Mouse (Mus musculus) brain, embryonic 14.5 days (tissue): ENCODE data around the gene Fer1l4. TPM values are rescaled to one million over a fixed set of nuclear protein-coding genes. Genes with fewer than 3 reads are reported as not detected.

ENCODE experiments used
- DNase-seq: peaks from one replicate; pipeline ENCODE4 v3.0.0-alpha.2; 2011; ENCODE audit warnings: low read depth
- CTCF ChIP-seq: fragments of 200-500 bp; IDR thresholded peaks from 2 replicates; pipeline ENCODE4 v1.5.1; 2012; ENCODE audit warnings: inconsistent platforms, mild to moderate bottlenecking, moderate library complexity, borderline replicate concordance; ENCODE audit not compliant: insufficient read depth, insufficient read length; ENCODE audit errors: extremely low read depth
- POLR2A ChIP-seq: fragments of 200-500 bp; IDR thresholded peaks from 2 replicates; pipeline ENCODE4 v1.6.1; 2012; ENCODE audit warnings: mild to moderate bottlenecking, inconsistent platforms, borderline replicate concordance; ENCODE audit not compliant: poor library complexity, insufficient read depth, insufficient read length, severe bottlenecking; ENCODE audit errors: extremely low read depth
- polyA plus RNA-seq: library from polyadenylated mRNA; depleted of rRNA; stranded (reverse); fragments of >200 nt; gene quantifications from 2 replicates; pipeline ENCODE4 v1.2.3, GENCODE M21; 2012; rRNA removed

Fer1l4 gene
- polyA plus RNA-seq, 1 experiment = 0.07 TPM

- TF ChIP-seq CTCF (no peak), POLR2A (no peak)
- DNase-seq = no peak
Measured at GRCm38 (mm10) chr2:155991151-155991550, 61.6 kb downstream of the Fer1l4 start.

GRCm38 (mm10) chr2:155989085-155989484 lies 63.7 kb downstream of the Fer1l4 start:
- no peak for DNase-seq

GRCm38 (mm10) chr2:155987131-155987530 lies 65.6 kb downstream of the Fer1l4 start:
- TF ChIP-seq CTCF (no peak), POLR2A (no peak)
- DNase-seq = no peak

More at GRCm38 (mm10) chr2:155989085-155989484, 63.7 kb downstream of the Fer1l4 start:
- TF ChIP-seq POLR2A = no peak
- TF ChIP-seq CTCF = no peak

DNA sequence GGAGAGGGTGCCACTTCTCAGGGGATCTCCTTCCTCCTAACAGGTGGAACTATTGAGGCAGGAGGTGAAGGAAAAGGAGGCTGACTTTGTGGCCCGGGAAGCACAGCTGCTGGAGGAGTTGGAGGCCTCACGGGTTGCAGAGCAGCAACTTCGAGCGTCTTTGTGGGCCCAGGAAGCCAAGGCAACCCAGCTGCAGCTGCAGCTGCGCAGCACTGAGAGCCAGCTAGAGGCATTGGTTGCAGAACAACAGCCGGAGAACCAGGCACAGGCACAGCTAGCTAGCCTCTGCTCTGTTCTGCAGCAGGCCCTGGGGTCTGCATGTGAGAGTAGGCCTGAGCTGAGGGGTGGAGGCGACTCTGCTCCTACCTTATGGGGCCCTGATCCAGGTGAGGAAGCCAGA lies 67.0 kb downstream of the Fer1l4 start:
- no peak for TF ChIP-seq POLR2A
- no peak for TF ChIP-seq CTCF
- no peak for DNase-seq

GRCm38 (mm10) chr2:155979328-155979991 lies 73.3 kb downstream of the Fer1l4 start:
- no peak for DNase-seq
- TF ChIP-seq CTCF = no peak
- no peak for TF ChIP-seq POLR2A

- no peak for TF ChIP-seq CTCF
- TF ChIP-seq POLR2A = no peak
- DNase-seq = no peak
Measured at GRCm38 (mm10) chr2:155974087-155974731, 78.5 kb downstream of the Fer1l4 start.

DNA sequence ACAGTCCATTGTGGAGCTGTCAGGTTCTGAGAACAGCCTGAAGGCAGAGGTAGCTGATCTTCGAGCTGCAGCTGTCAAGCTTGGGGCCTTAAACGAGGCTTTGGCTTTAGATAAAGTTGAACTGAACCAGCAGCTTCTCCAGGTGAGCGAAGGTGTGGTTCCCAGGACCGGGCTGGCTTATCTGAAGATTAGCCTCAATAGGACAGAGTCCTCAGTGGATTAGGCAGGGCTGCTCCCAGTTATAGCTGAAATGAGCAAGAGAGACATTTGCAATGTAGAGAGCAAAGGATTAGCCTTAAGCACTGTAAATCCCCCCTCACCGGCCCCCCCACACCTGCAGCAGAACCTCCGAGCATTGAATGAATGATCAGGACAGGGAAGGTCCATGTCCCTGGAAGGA lies 79.4 kb downstream of the Fer1l4 start:
- no peak for TF ChIP-seq CTCF
- TF ChIP-seq POLR2A = no peak
- no peak for DNase-seq

Other genes starting within 250 kb of the Fer1l4 start
- gene BC029722, start 233.5 kb downstream of the Fer1l4 start, polyA plus RNA-seq = 21.5 and 26.5 TPM in 2 replicates
- 88.8 and 100.0 TPM in 2 replicates for gene Eif6, start 226.0 kb downstream of the Fer1l4 start, polyA plus RNA-seq
- gene Fam83c, start 218.1 kb downstream of the Fer1l4 start, polyA plus RNA-seq = 0.04 TPM in 2 replicates
- 40.4 and 44.9 TPM in 2 replicates for gene Uqcc1, start 122.6 kb downstream of the Fer1l4 start, polyA plus RNA-seq
- not detected in 2 replicates for gene Gm15557, start 112.2 kb downstream of the Fer1l4 start, polyA plus RNA-seq
- 1.4 and 1.7 TPM in 2 replicates for gene Gdf5, start 107.6 kb downstream of the Fer1l4 start, polyA plus RNA-seq
- gene Cep250, start 96.5 kb downstream of the Fer1l4 start, polyA plus RNA-seq = 16.0 and 23.7 TPM in 2 replicates
- 3.0 and 5.9 TPM in 2 replicates for gene 6430550D23Rik, start 45.0 kb downstream of the Fer1l4 start, polyA plus RNA-seq
- gene Ergic3, start 44.9 kb downstream of the Fer1l4 start, polyA plus RNA-seq = 418 and 463 TPM in 2 replicates
- gene Spag4, start 12.2 kb upstream of the Fer1l4 start, polyA plus RNA-seq = 8.8 and 12.1 TPM in 2 replicates
- 78.8 and 96.1 TPM in 2 replicates for gene Cpne1, start 59.0 kb upstream of the Fer1l4 start, polyA plus RNA-seq
- 25.9 and 36.7 TPM in 2 replicates for gene Rbm12, start 59.0 kb upstream of the Fer1l4 start, polyA plus RNA-seq
- gene Gm28036, start 74.1 kb upstream of the Fer1l4 start, polyA plus RNA-seq = 13.2 and 13.9 TPM in 2 replicates
- 307 and 437 TPM in 2 replicates for gene Romo1, start 91.1 kb upstream of the Fer1l4 start, polyA plus RNA-seq
- gene Nfs1, start 91.2 kb upstream of the Fer1l4 start, polyA plus RNA-seq = 28.5 and 37.2 TPM in 2 replicates
- gene Rbm39, start 127.3 kb upstream of the Fer1l4 start, polyA plus RNA-seq = 133 and 188 TPM in 2 replicates
- gene Phf20, start 143.5 kb upstream of the Fer1l4 start, polyA plus RNA-seq = 28.8 and 31.4 TPM in 2 replicates